Mouse (Mus musculus): ENCODE data around the gene Gm9789.
"Not testable (repeated sequence)": the region's sequence is repeated elsewhere in the genome, so short reads cannot be mapped to it uniquely, and the experiment has no call there.

Gm9789 gene

DNA sequence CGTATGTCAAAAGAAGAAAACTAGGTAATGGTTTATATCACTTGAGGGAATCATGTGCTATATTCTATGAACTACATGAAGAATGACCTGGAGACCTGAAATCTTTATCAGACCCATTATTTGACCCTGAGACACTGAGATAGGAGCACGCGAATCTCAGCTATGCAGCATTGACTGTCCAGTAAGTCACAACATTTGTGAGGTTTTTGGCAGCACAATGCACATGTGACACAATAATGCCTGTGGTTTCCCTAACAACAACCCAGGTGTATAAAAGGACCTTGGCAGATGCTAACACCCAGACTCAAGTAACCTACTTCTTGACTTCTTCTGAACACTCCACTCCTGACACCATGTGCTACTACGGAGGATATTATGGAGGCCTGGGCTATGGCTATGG lies at the start of gene Gm9789:
Gene Gm9789 (plus strand): TSS at position 301 of the 400 bp plus-strand sequence.
- no peak for DNase-seq

- no peak for DNase-seq
Measured at GRCm38 (mm10) chr16:89140551-89140950, 17.2 kb upstream of the Gm9789 start, which contains the start of gene Gm6358. Gene Gm6358 (plus strand): TSS chr16:89140851.

GRCm38 (mm10) chr16:89150786-89151185 lies 7.0 kb upstream of the Gm9789 start, which contains the start of gene Gm10061:
Gene Gm10061 (plus strand): TSS chr16:89151086.
- no peak for DNase-seq

DNA sequence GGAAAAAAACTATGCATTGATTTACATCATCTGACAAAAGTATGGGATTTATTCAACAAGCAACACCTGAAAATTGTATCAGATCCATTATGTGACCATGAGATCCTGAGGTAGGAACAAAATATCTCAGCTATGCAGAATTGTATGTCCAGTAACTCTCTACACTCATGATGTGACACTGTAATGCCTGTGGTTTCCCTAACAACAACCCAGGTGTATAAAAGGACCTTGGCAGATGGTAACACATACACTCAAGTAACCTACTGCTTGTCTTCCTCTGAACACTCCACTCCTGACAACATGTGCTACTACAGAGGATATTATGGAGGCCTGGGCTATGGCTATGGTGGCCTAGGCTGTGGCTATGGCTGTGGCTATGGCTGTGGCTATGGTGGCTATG lies 11.4 kb downstream of the Gm9789 start, which contains the start of gene Gm7735:
Gene Gm7735 (plus strand): TSS at position 301 of the 400 bp plus-strand sequence.
- not testable (repeated sequence) for DNase-seq

GRCm38 (mm10) chr16:89174435-89174834 lies 16.7 kb downstream of the Gm9789 start, which contains the start of gene 1110057P08Rik:
Gene 1110057P08Rik (plus strand): TSS chr16:89174735.
- DNase-seq = no peak

DNA sequence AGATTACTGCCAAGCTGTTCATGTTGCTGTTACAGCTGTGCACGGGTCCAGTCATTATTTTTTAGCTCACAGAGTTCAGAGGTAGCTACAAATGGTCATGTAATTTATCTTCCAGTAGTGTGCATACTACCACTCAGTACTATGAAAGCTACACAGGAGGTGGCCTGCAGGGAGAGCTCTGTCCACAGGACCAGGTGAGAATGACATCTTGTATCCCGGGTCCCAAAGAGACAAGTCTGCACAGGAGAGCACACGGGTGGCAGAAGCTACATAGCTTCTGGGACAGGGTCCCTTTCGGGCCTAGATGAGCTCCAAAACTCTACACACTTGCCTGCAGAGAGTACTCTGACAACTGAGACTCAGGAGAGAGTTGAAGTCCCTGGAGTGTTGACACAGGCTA lies 30.9 kb downstream of the Gm9789 start:
- no peak for DNase-seq

GRCm38 (mm10) chr16:89205561-89205960 lies 47.8 kb downstream of the Gm9789 start, which contains the start of gene Krtap20-2:
Gene Krtap20-2 (plus strand): TSS chr16:89205861.
- no peak for DNase-seq

All from lung, postnatal 10 days (tissue).